ENCODE assay signal across 19 mouse cellular contexts in genomic region chr3:79850656-79851055, GRCm38 (mm10). TPM values are rescaled to one million over a fixed set of nuclear protein-coding genes. Genes with fewer than 3 reads are reported as not detected.
DNase-seq lines count a peak whose midpoint lies in the region; TF ChIP-seq lines count a peak whose summit lies in the region.
"Had no signal": no experiment of that assay in that cellular context is flagged by ENCODE, and none has a peak within 500 bp of the region (broad histone marks: within the 10 kb centered on the region; RNA-seq: fewer than 3 reads in every experiment).

No protein-coding gene starts in this region.

- DNase-seq in ES-CJ7 (ENCODE audit: low read depth, low spot score) (peak; percentile 32), ES-E14 (ENCODE audit: low read depth, low spot score) (no peak), ZHBTc4 (ENCODE audit: low read depth, low spot score) (peak; percentile 16)
- DNase-seq in retina, embryonic 14.5 days (ENCODE audit: low spot score), result no peak
- no peak for DNase-seq in left cerebral cortex, postnatal 36 days (ENCODE audit: low spot score in 2 of 2)
- no peak for DNase-seq in Muller cell, postnatal 12 days (ENCODE audit: inconsistent ontology term)
- DNase-seq: adrenal gland, adult 2 months; adrenal gland, postnatal 36 days; cerebellum, adult 18-20 months; cerebellum, adult 9-10 months; cerebellum, postnatal 14 days; gastrocnemius, postnatal 10 days; gastrocnemius, postnatal 36 days had no signal

- intact Hi-C loops in left cerebral cortex, postnatal 36 days (cut with DNase I), result loop anchor here (10.0 kb wide), 1 partner anchor 954 kb away; the partner anchor contains the start of gene Gria2

- H3K4me3 ChIP-seq in ES-E14 (ENCODE audit: insufficient read depth in 1 of 2, low read depth in 1 of 2, low read length in 2 of 2, poor library complexity in 1 of 2, severe bottlenecking in 1 of 2), result no peak overlapping the region
- H3K4me3 ChIP-seq: forebrain, embryonic 10.5 days; forebrain, embryonic 13.5 days; hindbrain, embryonic 10.5 days; hindbrain, embryonic 13.5 days; intestine, embryonic 15.5 days had no signal

- H3K4me1 ChIP-seq in ES-E14 (ENCODE audit: control insufficient read depth in 2 of 2, insufficient read depth in 2 of 2, low read length in 2 of 2, poor library complexity in 1 of 2), result peaks cover 0 to 3% of the 10 kb centered on the region in 2 experiments; a peak in 1 of 4 replicates
- H3K4me1 ChIP-seq: forebrain, embryonic 13.5 days; hindbrain, embryonic 13.5 days had no signal

- in situ Hi-C loops in ES-E14 (cut with MboI; ENCODE audit: low sequenced_read_pairs in 2 of 2, unreplicated experiment in 2 of 2), result no loop called here

- no peaks in the 10 kb centered on the region for H3K9me3 ChIP-seq in ES-E14 (ENCODE audit: control insufficient read depth, insufficient read depth, low read depth, low read length)
- H3K9me3 ChIP-seq: forebrain, embryonic 10.5 days; forebrain, embryonic 13.5 days; G1E; hindbrain, embryonic 10.5 days; hindbrain, embryonic 13.5 days; intestine, embryonic 15.5 days had no signal

- H3K9ac ChIP-seq in ES-E14 (ENCODE audit: insufficient read depth, low read depth, low read length, poor library complexity, severe bottlenecking), result no peak overlapping the region
- H3K9ac ChIP-seq: forebrain, embryonic 13.5 days; hindbrain, embryonic 13.5 days; intestine, embryonic 15.5 days had no signal

- no peaks in the 10 kb centered on the region for H3K36me3 ChIP-seq in ES-E14 (ENCODE audit: control insufficient read depth, insufficient read depth, low read length, poor library complexity, severe bottlenecking)
- H3K36me3 ChIP-seq: forebrain, embryonic 10.5 days; G1E; hindbrain, embryonic 10.5 days; hindbrain, embryonic 13.5 days; intestine, embryonic 15.5 days had no signal

- no peak overlapping the region for H3K27ac ChIP-seq in ES-E14 (ENCODE audit: insufficient read depth, low read depth, low read length, poor library complexity, severe bottlenecking)
- H3K27ac ChIP-seq: forebrain, embryonic 10.5 days; forebrain, embryonic 13.5 days; hindbrain, embryonic 10.5 days; hindbrain, embryonic 13.5 days had no signal

TF ChIP-seq in ES-E14, 5 proteins besides CTCF, POLR2A, EP300 and RAD21:
- TF ChIP-seq ZNF384 (IDR thresholded peaks at IDR 0.05; ENCODE audit: low read depth, low read length) (no peak), HCFC1 (IDR thresholded peaks at IDR 0.05; ENCODE audit: borderline replicate concordance, insufficient read depth, low read length) (peak; percentile 84)

RNA-seq across cellular contexts. Expression of gene Tmem144, which starts 1.9 kb away (rescaled TPM):
- total RNA-seq in ES-E14 (2012; rRNA removed), result 5.4 and 5.9 TPM in 2 replicates
- total RNA-seq in left cerebral cortex, postnatal 36 days (2021), result 10 to 100 TPM; 10.6 to 12.4 TPM

RNA-seq across cellular contexts. Expression of gene Fam198b, which starts 33.7 kb away (rescaled TPM):
- total RNA-seq in ES-E14 (2012; rRNA removed), result 14.2 and 16.5 TPM in 2 replicates
- 10 to 100 TPM in 1 of 2 experiments, 1 to 10 TPM in 1; 7.4 to 11.2 TPM for total RNA-seq in left cerebral cortex, postnatal 36 days (2021)

Comparison
In these comparisons a context has a peak if more than half of its experiments do, and no peak if none do; other contexts are left out.
1. DNase-seq: peak in ES-CJ7 (single experiment) and ZHBTc4 (single experiment); none in ES-E14 (single experiment), retina, embryonic 14.5 days (single experiment), left cerebral cortex, postnatal 36 days (0 of 2) and Muller cell, postnatal 12 days (single experiment).